Mouse (Mus musculus): ENCODE measurements at regions not wholly inside any gene's neighbourhood (a gene's known extent, or its start where the extent isn't known, plus 50 kb on each side); places are given as distances from the start of the nearest gene placed in this dataset.
"Not testable (repeated sequence)": the region's sequence is repeated elsewhere in the genome, so short reads cannot be mapped to it uniquely, and the experiment has no call there.

- DNase-seq (ENCODE audit: low spot score in 2 of 2) = no peak
These were observed 4717.3 kb downstream of the 9330182O14Rik start for GRCm38 (mm10) chr15:44851346-44852064.

- no peak for DNase-seq (ENCODE audit: low spot score in 2 of 2)
These were observed 4722.9 kb downstream of the 9330182O14Rik start for GRCm38 (mm10) chr15:44857080-44857479.

GRCm38 (mm10) chr15:44859369-44859768, 4725.2 kb downstream of the 9330182O14Rik start:
- DNase-seq (ENCODE audit: low spot score in 2 of 2) = no peak

- DNase-seq (ENCODE audit: low spot score in 2 of 2) = no peak
These were observed 4726.1 kb downstream of the 9330182O14Rik start for GRCm38 (mm10) chr15:44860204-44860806.

- no peak for DNase-seq (ENCODE audit: low spot score in 2 of 2)
These were observed 4734.4 kb downstream of the 9330182O14Rik start for GRCm38 (mm10) chr15:44868537-44868936.

GRCm38 (mm10) chr15:44869023-44869422, 4734.9 kb downstream of the 9330182O14Rik start:
- no peak for DNase-seq (ENCODE audit: low spot score in 2 of 2)

GRCm38 (mm10) chr15:44869672-44870071, 4735.5 kb downstream of the 9330182O14Rik start:
- DNase-seq (ENCODE audit: low spot score in 2 of 2) = no peak

- not testable (repeated sequence) for DNase-seq (ENCODE audit: low spot score in 2 of 2)
These were observed 4736.8 kb downstream of the 9330182O14Rik start for GRCm38 (mm10) chr15:44870934-44871333.

GRCm38 (mm10) chr15:44882219-44882618, 4748.1 kb downstream of the 9330182O14Rik start:
- no peak for DNase-seq (ENCODE audit: low spot score in 2 of 2)

GRCm38 (mm10) chr15:44891544-44891943, 4757.4 kb downstream of the 9330182O14Rik start:
- DNase-seq (ENCODE audit: low spot score in 2 of 2) = no peak

- DNase-seq (ENCODE audit: low spot score in 2 of 2) = peak in 1 of 2 experiments; percentile 31
These were observed 4762.1 kb downstream of the 9330182O14Rik start for GRCm38 (mm10) chr15:44896220-44896619.

- DNase-seq (ENCODE audit: low spot score in 2 of 2) = no peak
These were observed 4763.4 kb downstream of the 9330182O14Rik start for GRCm38 (mm10) chr15:44897572-44897971.

GRCm38 (mm10) chr15:44907133-44907532, 4773.0 kb downstream of the 9330182O14Rik start:
- no peak for DNase-seq (ENCODE audit: low spot score in 2 of 2)

- no peak for DNase-seq (ENCODE audit: low spot score in 2 of 2)
These were observed 4779.3 kb downstream of the 9330182O14Rik start for GRCm38 (mm10) chr15:44913434-44913833.

- DNase-seq (ENCODE audit: low spot score in 2 of 2) = no peak
These were observed 4780.8 kb downstream of the 9330182O14Rik start for GRCm38 (mm10) chr15:44915005-44915404.

- DNase-seq (ENCODE audit: low spot score in 2 of 2) = no peak
These were observed 4782.3 kb downstream of the 9330182O14Rik start for GRCm38 (mm10) chr15:44916479-44916878.

- no peak for DNase-seq (ENCODE audit: low spot score in 2 of 2)
These were observed 4790.5 kb downstream of the 9330182O14Rik start for GRCm38 (mm10) chr15:44924686-44925085.

- no peak for DNase-seq (ENCODE audit: low spot score in 2 of 2)
These were observed 4792.9 kb downstream of the 9330182O14Rik start for GRCm38 (mm10) chr15:44927058-44927457.

GRCm38 (mm10) chr15:44948626-44949025, 4814.5 kb downstream of the 9330182O14Rik start:
- no peak for DNase-seq (ENCODE audit: low spot score in 2 of 2)

- no peak for DNase-seq (ENCODE audit: low spot score in 2 of 2)
These were observed 4816.9 kb downstream of the 9330182O14Rik start for GRCm38 (mm10) chr15:44950952-44951642.

Measured in frontal cortex, postnatal 10 days (tissue).